Mouse (Mus musculus) ovary, adult 18-20 months (tissue): ENCODE data around the gene 1700023F06Rik.
"Not testable (repeated sequence)": the region's sequence is repeated elsewhere in the genome, so short reads cannot be mapped to it uniquely, and the experiment has no call there.

Source experiments
- DNase-seq: peaks from one replicate; pipeline ENCODE4 v3.0.0; 2022; ENCODE audit warnings: low spot score, mixed read lengths

Gene 1700023F06Rik

DNA sequence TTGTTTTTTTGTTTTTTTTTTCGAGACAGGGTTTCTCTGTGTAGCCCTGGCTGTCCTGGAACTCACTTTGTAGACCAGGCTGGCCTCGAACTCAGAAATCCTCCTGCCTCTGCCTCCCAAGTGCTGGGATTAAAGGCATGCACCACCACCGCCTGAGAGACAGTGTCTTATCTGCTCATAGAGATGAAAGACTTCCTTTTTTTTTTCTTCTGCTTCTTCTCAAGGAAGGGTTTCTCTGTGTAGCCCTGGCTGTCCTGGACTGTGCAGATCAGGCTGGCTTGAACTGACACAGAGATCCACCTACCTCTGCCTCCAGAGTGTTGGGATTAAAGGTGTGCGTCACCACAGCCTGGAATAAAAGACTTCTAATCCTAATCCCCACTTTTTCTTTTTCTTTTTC is 14.4 kb upstream of the 1700023F06Rik start:
- DNase-seq: not testable (repeated sequence)

DNA sequence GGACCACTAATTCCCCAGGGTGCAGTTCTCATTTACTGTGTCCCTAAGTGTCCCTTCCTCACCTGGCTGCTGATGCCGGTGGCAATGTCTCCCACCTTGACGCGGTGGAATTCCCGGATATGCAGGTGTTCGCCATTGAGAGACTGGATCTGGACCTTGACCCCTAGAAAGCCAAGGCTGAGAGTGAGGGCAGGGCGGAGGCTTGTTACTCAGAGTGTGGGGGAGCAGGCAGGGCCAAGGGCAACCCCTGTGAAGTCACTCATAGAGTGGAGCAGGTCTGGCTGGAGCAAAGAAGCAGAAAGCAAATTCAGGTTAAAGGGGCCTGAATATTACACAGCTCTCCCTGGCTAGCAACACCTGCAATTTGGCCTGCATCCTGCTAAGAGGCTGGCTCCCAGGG is 13.1 kb upstream of the 1700023F06Rik start:
- DNase-seq: no peak

DNA sequence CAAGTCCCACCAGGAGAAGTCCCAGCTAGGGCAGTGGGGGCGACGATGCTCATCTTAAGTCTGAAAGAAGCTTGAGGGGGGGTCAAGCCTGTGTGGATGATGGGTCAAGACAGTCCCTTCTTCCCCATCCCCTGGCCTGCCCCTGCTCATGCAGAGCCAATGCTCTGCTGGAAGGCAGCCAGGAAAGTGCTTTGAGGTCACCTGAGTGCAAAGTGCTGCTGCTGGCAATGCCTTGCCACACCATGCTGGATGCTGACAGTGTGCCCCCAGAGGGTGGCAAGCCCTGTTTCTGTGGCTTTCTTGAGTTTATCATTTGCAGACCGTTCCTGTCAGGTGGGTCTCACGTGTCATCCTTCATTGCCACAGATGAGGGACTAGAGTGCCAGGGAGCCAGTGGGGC is 11.6 kb upstream of the 1700023F06Rik start:
- DNase-seq: no peak

DNA sequence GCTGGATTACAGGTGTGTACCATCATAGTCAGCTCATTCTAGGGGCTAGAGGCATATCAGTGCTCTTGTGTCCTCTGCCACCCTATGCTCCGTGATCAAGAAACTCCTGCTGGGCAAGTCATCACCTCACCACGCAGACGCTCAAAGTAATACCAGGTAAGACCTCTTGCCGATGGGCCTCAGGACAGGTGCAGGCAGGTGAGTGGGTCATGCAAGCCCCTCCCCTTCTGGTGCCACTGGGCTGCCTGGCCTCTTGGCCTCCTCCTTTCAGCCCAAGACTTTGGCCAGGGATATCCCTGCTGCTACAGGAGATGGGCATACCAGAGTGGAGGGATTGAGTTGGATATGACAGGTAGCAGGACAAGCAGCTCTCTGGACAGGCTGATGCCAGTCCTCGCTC is 10.9 kb upstream of the 1700023F06Rik start:
- DNase-seq: no peak

DNA sequence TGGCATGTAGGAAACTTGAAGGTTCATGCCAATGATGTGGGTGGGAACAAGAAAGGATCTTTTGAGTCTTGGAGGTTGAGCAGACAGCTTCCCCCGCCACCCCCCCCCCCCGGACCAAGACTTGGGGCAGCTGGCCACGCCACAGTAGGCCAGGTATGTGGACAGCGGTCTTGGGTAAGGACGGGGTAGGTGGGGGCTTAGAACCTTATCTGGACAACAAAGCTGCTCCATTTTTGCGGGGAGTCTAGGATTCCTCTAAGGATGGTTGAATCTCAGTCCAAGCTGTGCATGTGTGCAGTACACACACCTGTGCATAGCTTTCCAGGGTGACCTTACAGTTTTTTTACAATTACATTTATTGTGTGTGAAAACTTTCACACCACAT is 10.2 kb upstream of the 1700023F06Rik start:
- no peak for DNase-seq

DNA sequence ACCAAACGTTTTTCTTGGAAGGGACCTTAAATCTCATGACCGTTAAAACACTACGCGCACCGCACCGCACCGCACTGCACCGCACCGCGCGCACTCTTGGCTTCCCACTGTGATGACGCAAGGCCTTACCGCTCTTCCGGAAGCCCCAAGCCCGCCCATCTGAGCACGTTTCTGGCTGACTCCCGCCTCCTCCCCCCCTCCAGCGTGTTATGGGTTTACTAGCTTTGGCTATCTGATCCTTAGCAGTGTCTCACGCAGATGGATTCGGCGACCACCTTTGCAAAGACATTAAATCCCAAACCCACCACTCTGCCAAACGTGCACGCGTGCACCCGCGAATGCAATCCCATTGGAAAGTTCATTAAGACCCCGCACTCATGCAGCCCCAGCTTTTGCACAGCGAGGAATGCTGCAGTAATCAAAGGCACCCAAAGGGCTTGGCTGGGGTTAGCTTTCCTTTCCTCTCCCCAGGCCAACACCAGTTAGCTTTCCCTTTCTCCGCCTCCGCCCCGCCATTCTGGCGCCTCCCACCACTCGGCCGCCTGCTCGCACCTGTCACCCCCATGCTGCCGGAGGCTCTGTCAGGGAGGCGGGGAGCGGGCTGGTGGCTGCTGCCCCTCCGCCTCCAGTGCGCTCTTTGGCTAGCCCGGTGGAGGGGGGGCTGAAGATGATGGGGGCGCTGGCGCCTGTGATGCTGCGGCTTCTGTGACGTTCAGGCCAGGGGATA is 9.6 kb upstream of the 1700023F06Rik start, which contains the start of gene Spata32:
Spata32 (minus strand) TSS at position 643 of the 727 bp plus-strand sequence.
- DNase-seq: peak; percentile 23

DNA sequence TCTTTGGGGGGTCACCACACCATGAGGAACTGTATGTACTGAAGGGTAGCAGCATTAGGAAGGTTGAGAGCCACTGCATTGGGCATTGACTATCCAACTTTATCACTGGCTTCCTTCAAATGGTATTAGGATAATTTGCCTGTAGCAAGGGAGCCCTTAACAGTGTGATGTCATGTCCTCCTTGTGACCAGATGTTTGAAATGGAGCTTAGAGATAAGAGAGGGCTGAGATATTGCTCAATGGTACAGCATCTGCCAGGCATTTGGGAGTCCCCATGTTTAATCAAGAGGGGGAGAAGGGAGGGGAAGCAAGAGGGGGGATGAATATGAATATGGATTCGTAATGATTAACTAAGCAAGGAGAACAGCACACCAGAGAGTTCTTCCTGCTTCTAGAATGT is 7.0 kb upstream of the 1700023F06Rik start:
- no peak for DNase-seq

DNA sequence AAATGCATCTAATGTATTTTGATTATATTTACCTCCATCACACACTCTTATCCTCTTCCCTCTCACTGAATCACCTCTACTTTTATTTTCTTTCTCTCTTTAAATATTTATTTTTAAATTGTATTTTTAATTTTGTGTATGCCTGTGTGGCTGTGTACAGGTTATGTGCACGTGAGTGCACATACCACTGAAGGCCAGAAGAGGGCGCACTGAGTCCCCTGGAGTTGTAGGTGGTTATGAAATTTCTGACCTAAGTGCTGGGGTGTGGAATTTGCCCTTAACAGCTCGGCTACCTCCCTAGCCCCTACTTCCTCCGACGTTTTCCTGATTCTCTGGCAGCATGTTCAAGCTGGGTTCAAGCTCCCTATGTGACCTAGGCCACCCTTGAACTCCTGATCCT is 5.4 kb upstream of the 1700023F06Rik start:
- no peak for DNase-seq

DNA sequence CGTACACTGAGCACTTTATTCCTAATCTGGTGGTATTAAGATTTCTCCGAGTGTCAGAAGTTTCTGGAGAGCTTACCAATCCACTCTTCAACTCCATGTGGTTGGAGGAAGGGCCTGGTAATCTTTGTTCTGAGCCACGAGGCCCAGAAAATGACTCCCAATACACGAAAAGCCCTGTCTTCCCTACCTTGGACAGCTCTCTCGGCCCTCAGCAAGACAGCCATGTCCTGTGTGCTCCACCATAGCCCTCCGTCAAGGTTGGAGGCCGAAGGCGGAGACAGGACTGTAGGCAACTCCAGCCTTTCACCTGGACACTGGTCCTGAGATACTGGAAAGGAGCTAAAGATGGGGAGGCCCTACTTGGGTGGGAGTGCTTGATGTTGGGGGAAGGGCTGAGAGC is 1.9 kb upstream of the 1700023F06Rik start:
- no peak for DNase-seq

DNA sequence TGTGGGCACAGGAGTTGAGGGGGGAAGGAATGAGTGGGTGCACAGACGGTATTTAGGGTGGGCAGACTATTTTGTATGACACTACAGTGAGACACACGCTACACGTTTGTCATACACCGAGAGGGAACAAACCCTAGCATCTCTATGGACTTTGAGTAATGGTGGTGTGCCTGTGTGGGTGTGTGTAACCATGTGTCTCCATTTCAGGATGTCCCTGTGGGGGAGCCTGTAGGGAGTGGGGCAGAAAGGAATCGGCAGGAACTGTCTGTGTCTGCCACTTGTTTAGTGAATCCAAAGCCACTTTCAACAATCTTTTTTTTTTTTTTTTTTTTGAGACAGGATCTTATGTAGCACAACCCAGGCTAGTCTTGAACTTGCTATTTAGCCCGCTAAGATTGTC is 2.2 kb downstream of the 1700023F06Rik start:
- no peak for DNase-seq

DNA sequence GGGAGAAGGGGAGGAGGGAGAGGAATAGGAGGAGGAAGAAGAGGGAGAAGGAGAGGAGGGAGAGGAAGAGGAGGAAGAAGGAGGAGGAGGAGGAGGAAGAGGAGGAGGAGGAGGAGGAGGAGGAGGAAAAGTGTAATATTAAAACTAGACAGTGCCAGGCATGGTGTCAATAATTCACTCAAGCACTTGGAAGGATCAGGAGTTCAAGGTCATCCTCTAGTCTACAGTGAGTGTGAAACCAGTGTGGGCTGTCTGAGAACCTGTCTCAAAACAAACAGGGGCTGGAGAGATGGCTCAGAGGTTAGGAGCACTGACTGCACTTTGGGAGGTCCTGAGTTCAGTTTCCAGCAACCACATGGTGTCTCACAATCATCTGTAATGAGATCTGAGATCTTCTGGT is 6.0 kb downstream of the 1700023F06Rik start:
- no peak for DNase-seq

DNA sequence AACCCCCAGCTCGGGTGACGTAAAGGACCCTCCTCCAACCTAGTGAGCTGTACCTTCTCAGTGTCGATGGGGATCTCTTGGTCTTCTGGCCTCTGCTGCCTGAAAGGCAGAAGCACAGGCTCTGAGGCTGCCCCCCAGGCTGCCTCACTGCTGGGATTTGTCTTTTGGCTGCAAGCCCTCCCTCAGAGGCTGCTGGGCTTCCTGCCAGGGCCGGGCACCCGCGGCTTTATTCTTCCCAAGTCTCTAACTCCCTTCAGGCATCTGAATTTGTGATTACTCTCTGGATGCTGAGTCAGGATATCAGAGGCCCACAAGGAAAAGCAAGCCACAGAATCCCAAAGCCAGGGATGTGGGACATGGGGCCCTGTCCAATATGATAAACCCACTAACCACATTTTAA is 6.7 kb downstream of the 1700023F06Rik start:
- peak; percentile 34 for DNase-seq

DNA sequence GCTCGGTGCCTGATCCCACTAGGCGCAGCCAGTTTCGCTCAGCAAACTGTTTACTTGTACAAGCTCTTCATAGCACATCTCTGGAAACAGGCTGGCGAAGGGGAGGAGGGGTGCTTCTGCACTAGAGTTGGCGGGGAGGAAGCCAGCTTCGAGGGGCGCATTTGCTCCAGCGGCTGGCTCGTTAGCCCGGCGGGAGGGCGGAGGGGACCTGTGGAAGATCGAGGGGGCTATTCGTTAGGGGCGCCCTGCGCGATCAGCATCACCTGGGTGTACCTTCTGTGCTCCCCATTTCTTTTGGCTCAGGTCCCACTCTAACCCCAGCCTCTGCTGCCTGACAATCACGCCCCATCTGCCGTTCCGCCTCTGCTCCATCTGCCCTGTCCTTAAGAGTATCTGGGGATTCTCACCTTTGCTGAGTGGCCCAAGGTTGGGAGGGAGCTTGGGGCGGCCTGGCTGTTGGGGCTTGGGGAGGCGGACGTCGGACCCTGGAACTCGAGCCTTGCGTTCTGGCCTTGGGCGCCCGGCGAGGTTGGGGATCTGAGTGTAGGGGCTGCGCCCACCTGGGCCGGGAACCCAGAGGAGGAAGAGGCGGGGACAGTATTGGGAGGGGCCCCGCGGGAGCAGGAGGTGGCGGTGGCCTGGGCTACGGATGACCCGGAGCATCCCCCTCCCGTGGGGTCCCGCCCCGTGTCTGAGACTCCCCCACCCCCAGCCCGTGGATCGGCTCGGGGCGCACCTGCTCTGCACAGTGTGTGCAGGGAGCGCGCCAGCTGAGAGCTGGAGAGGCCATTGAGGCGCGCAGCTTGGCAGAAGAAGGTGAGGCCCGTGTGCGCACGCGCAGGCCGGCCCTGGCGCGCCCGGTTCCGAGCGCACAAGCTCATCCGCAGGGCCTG is 9.2 kb downstream of the 1700023F06Rik start:
- no peak for DNase-seq

DNA sequence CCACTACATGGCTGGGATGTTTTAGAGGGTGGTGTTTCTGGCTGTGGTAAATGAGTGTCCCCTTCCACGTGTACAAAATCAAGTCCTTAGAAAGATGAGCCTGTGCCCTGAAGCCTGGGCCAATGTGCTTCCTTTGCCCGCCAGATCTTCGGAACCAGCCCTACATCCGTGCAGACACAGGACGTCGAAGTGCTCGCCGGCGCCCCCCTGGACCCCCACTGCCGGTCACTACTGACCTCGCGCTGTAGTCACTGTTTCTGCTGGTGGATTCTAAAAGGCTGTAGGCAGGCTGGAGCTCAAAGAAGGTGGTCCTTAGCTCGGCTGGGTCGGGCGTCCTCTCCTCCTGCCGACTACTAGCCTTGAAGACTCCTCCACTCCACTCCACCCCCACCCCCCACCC is 10.0 kb downstream of the 1700023F06Rik start:
- DNase-seq: no peak

DNA sequence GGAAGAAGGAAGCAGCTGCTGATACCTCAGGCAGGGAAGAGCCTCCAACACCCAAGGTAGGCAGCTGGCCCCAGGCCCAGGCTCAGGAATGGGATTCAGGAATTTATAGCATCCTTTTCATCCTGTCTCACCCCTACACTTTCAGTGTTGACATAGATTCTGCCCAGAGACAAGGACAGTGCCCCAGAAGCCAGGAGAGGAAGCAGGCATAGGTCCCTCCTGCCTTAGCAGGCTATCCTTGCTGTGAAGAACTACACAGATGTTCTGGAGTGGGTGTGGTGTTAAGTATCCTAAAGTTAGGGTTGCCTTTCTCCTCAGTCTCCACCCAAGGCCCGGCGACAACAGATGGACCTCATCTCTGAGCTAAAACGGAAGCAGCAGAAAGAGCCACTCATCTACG is 11.0 kb downstream of the 1700023F06Rik start:
- no peak for DNase-seq

DNA sequence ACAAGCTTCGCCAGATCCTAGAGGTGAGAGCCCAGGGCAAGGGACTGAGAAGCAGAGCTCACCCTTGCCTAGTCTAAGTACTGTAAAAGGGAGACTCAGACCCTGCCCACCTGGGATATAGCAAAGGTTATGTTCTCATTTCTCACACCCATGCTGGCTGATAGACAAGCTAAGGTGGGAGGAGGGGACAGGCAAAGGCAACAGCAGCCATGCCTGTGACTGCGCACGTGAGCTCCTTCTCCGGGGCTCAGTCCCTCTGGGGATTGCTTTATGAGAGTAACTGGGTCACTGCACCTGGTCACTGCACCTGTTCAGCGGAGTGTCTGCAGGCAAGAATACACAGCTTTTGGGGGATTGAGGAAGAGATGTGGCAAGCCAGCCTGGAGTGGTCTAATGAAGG is 12.7 kb downstream of the 1700023F06Rik start:
- DNase-seq: no peak

DNA sequence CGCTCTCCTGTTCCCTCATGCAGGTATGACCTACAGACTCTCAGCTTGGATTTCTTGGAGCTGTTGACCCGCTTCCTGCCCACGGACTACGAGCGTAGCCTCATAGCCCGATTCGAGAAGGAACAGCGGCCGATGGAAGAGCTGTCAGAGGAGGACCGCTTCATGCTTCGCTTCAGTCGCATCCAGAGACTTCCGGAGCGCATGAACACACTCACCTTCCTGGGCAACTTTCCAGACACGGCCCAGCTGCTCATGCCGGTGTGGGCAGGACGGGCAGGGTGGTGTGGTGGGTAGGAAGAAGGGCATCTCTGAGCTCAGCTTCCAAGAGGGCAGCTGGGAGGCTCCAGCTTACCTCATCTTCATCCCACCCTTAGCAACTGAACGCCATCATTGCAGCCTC is 13.1 kb downstream of the 1700023F06Rik start:
- DNase-seq: no peak

DNA sequence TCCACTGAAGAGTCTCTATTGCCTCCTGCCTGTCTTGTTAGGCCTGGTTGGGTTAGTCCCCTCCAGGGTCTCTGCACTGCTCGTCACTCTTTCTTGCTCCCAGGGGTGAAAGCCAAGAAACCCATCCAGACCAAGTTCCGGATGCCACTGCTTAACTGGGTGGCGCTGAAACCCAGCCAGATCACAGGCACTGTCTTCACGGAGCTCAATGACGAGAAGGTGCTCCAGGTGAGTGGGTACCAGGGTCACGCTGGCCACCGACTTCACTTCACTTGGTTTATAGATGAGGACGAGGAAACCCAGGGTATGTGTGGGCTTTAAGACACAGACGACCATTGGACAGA is 14.6 kb downstream of the 1700023F06Rik start:
- no peak for DNase-seq

DNA sequence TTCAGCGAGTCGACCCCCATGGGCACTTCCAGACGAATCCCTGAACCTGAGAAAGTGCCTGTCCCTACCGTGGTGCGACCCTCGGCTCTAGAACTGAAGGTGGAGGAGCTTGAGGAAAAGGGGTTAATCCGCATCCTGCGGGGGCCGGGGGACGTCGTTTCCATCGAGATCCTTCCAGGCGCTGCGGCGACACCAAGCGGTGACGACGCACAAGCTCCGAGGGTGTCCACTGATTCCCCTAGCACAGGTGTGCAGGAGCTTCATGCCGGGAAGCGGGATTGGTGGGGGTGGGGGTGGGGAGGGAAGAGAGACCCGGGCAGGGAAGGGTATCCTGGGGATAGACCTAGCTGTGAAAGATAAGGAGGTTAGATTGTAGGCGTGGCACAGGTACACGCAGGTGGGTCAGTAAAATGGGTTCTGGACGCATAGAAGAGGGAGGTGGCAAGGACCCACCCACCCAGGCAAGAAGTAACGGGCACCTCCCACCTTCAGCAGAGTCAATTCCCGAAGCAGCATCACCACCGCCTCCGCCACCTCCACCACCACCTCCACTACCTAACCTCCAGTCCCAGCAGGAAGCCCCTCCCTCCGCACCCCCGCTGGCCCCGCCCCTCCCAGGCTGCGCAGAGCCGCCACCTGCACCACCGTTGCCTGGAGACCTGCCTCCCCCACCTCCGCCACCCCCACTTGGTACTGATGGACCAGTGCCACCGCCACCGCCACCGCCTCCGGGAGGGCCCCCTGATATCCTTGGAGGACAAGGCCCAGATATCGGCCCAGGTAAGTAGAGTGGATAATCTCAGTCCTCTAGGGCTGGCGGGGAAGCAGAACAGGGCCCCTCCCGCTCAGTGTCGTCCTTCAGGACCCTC is 15.2 kb downstream of the 1700023F06Rik start:
- DNase-seq: no peak

DNA sequence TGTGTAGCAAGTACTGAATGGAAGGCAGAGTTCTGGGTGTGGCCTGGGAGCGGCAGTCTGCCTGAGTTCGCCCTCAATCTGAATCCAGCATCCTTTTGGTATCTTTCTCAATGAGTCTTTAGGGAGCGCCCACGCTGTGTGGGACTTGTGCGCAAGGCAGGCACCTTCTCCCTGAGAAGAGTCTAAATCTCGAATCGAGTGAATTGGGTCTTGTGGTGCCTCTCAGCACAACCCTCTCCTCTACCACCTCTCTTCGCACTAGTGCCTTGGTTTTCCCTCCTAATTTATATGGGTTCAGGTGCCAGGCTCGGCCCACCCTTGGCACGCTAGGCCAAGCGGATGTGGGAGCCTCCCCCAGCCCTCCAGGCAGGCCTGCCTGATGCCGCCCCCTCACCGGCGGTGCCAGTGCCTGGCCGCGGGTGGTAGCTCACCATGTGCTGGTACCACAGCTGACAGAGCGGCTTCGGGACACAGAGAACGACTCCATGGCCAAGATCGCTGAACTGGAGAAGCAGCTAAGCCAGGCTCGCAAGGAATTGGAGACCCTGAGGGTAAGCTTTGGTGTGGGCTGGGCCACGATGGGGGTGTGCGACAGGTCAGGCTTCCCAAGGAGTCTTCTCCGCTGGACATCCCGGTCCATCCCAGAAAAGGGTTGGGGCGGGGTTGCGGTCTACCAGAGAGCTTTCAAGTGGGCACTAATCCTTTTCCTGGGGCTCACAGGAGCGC is 16.0 kb downstream of the 1700023F06Rik start:
- DNase-seq: no peak

DNA sequence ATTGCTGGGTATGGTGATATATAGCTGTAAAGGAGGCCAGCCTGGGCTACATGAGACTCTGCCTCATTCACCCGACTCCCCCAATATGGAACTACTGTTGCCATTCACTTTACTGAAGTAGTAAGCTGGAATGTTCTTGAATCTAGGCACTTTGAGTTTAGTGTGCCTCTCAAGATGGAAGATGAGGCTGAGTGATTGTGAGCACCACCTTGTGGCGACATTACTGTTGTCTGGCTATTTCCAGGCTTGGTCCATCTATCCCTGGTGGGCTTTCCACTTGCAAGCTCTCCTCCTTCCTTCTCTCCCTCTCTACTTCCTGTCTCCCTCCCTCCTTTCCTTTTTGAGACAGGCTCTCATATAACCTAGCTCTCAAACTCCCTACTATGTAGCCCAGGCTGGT is 23.5 kb downstream of the 1700023F06Rik start:
- no peak for DNase-seq

DNA sequence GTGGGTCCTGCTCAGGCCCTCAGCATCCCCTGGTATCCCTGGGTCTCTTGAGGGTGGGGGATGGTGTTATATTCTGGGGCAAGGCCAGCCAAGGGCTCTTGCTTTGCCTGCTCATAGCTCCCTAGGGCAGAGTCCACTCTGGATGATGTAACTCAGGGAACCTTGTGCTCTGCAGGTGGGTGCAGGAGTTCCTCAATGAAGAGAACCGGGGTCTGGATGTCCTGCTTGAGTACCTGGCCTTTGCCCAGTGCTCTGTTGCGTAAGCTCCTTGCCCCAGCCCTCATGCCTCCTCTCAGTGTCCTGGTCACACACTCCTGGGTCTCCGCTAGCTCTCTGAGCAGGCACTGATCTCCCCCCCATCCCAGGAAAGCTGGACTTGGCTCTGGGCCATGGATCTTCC is 26.4 kb downstream of the 1700023F06Rik start:
- no peak for DNase-seq
